Mouse (Mus musculus) cortical plate, adult 2 months (tissue): ENCODE data around the gene Nat8f6. TPM values are rescaled to one million over a fixed set of nuclear protein-coding genes. Genes with fewer than 3 reads are reported as not detected.
"Not testable (repeated sequence)": the region's sequence is repeated elsewhere in the genome, so short reads cannot be mapped to it uniquely, and the experiment has no call there.

Source experiments
- H3K27ac ChIP-seq: fragments of 200-500 bp; 2 replicates; pipeline ENCODE4 v1.5.1; 2012; ENCODE audit warnings: low read length, control low read depth, inconsistent platforms; ENCODE audit not compliant: insufficient read depth
- H3K4me1 ChIP-seq: fragments of 200-500 bp; 2 replicates; pipeline ENCODE4 v1.6.1; 2011; ENCODE audit warnings: low read length; ENCODE audit not compliant: control insufficient read depth, insufficient read depth
- H3K4me3 ChIP-seq: fragments of 200-500 bp; 2 replicates; pipeline ENCODE4 v1.5.1; 2011; ENCODE audit warnings: mild to moderate bottlenecking, low read length, control low read depth; ENCODE audit not compliant: insufficient read depth
- CTCF ChIP-seq: fragments of 200-500 bp; IDR thresholded peaks from 2 replicates; pipeline ENCODE4 v1.5.1; 2011; ENCODE audit warnings: mild to moderate bottlenecking, control low read depth, low read length; ENCODE audit not compliant: insufficient read depth; ENCODE audit errors: extremely low read depth
- POLR2A ChIP-seq: fragments of 200-500 bp; IDR thresholded peaks from 2 replicates; pipeline ENCODE4 v1.6.1; 2011; ENCODE audit warnings: mild to moderate bottlenecking, low read length, control low read depth; ENCODE audit not compliant: insufficient read depth; ENCODE audit errors: extremely low read depth
- polyA plus RNA-seq: library from polyadenylated mRNA; depleted of rRNA; stranded (reverse); fragments of >200 nt; gene quantifications from 2 replicates; pipeline ENCODE4 v1.2.3, GENCODE M21; 2012; rRNA removed

Gene Nat8f6
- 1.6 and 2.8 TPM in 2 replicates for polyA plus RNA-seq

DNA sequence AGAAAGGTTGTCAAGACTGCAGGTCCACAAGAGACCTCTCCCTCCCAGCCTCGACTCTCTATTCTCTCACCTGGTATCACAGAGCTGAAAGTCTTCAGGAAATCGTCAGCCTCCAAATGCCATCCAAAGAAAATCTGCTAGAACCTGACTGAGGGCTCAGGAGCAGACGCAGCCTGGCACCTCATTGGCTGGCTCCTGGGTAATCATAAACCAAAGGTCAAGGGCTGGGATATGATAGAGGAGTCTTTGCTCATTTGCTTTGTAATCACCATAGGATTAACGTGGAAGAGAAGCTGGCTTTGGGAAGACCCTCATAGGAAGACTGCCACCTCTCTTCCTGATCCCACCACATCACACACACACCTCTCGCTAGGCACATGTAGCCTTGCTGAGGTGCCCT lies at the start of gene Nat8f6, which contains the start of gene Nat8f5:
TSS of gene Nat8f6 (minus strand) at position 118 of the 400 bp plus-strand sequence.
TSS of gene Nat8f5 (minus strand) at position 136 of the 400 bp plus-strand sequence.
- H3K27ac ChIP-seq: no peak within 1 kb of the TSS
- H3K4me3 ChIP-seq: no peak within 1 kb of the TSS
- TF ChIP-seq CTCF (no peak), POLR2A (no peak)
- no peaks in the 10 kb centered on the region for H3K4me1 ChIP-seq

GRCm38 (mm10) chr6:85869006-85869405 lies 48.3 kb upstream of the Nat8f6 start, which contains the start of gene Nat8f2:
Nat8f2 (minus strand) TSS chr6:85869158.
- not testable (repeated sequence) for H3K4me1 ChIP-seq, H3K4me3 ChIP-seq, H3K27ac ChIP-seq

GRCm38 (mm10) chr6:85867726-85868690 lies 47.3 kb upstream of the Nat8f6 start:
- Histone ChIP-seq H3K27ac (no peak overlapping the region), H3K4me3 (no peak overlapping the region), H3K4me1 (0 out of 2 replicates have a peak, but pooled peaks cover 2% of the 10 kb centered on the region)
- TF ChIP-seq CTCF (no peak), POLR2A (no peak)

- not testable (repeated sequence) for H3K4me1 ChIP-seq, H3K4me3 ChIP-seq, H3K27ac ChIP-seq
These were observed 46.2 kb upstream of the Nat8f6 start for GRCm38 (mm10) chr6:85866995-85867394.

DNA sequence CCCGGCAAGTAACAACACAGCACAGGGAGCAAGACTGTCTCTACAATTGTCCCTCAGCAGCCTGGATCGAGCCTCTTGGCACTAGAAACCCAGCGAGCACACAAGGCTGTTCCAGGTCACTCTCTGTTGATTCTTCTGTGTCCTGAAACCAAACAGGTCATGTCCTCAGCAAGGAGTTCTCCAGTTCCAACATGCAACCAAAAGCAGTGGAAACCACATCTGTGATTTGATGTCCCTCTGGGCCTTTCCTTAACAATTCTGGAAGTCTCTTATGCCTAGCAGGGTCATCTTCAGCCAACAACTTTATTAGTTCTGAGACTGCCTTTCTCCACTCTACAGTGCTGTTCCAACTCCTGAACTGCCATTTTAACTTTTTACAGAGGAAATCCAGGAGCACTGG lies 45.4 kb upstream of the Nat8f6 start:
- not testable (repeated sequence) for H3K4me3 ChIP-seq, H3K27ac ChIP-seq, H3K4me1 ChIP-seq

DNA sequence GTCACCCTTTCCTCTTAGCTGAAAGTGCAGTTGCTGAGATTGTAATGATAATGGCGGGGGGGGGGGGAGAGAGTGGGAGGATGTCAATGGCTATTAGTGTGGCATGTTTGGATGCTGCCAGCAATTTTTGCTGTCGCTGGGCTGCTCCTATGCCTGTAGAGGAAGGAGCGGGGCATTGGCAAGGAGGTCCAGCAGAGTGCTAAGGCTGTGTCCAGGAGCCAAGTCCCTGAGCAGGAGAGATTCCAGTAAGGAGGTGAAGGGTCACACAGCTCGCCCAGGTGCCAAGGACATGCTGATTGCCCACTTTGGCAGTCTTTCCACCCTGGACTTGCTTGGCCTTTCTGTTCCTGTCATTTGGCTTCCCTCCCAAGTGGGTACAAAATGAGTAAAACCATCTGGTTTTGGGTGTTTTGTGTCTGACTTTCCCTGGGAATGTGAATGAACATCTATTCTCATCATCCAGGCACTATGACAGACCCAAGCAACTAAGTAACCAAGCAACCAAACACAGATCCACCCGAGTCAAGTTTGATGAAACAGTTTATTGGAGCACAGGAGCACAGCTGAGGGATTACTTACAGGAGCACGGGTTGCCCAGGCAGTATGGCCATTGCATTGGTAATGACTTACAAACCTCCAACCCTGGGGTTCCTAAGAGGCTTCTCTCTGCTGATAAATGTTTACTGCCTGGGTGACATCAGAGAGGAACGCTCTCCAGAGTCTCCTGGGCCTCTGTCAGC lies 44.3 kb upstream of the Nat8f6 start:
- H3K4me1 ChIP-seq, H3K4me3 ChIP-seq, H3K27ac ChIP-seq: not testable (repeated sequence)

DNA sequence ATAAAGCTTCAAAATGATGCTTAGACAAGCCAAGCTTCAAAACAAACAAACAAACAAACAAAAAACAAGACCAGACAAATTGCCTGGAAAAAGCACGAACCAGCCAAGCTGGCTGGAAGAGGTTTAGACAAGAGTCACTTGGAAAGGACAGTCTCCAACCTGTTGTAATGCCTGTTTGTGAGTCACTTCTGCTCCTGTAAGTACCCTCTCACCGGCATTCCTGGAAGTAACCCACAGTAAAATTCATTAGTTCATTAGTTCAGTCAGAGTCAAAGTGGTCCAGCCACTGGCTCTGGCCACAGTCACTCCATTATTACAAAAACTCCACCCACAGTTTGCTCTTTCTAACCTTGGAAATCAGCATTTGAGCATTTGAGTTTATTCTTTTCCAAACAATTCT lies 43.1 kb upstream of the Nat8f6 start:
- no peak overlapping the region for H3K27ac ChIP-seq
- TF ChIP-seq POLR2A (no peak), CTCF (no peak)
- 0 out of 2 replicates have a peak, but pooled peaks cover 2% of the 10 kb centered on the region for H3K4me1 ChIP-seq
- no peak overlapping the region for H3K4me3 ChIP-seq

DNA sequence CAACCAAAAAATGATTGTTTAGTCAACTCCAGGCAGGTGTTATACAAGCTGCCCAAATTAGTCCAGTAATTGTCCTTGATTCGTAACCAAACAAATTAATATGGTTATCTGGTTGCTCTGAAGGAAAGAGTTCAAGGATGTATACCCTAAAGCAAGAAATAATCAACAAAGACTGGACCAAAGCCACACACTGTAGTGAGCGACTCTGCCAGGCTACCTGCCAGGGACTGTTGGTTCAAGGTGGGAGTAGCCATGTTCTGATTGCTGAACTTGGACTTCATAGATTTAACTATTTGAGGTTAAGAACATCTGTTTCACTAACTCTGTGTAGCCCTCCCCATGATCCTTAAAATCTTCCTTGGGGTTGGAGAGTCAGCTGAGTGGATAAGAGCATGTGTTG lies 42.4 kb upstream of the Nat8f6 start:
- Histone ChIP-seq H3K4me3 (no peak overlapping the region), H3K4me1 (0 out of 2 replicates have a peak, but pooled peaks cover 2% of the 10 kb centered on the region), H3K27ac (no peak overlapping the region)
- TF ChIP-seq POLR2A (no peak), CTCF (no peak)

DNA sequence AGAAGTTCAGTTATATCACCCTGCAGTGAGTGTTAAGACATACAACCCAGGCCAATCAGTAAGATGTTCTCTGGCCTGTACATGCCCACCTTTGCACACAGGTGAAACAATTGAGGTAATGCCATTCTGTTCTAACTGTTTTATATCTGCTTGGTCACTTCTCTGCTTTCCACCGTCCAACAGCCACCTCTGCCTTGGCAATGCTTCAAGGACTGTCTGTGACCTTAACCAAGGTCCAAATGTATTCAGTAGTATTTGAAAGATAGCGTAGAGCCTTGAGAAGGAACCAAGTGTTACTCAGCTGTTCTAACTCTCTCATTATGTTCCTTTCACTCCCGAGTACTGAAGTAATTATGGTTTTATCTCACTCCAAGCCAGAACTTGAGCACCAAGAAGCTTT lies 41.8 kb upstream of the Nat8f6 start:
- Histone ChIP-seq H3K4me3 (no peak overlapping the region), H3K27ac (no peak overlapping the region; the same call in 1 of the 2 replicates), H3K4me1 (0 out of 2 replicates have a peak, but pooled peaks cover 2% of the 10 kb centered on the region)
- TF ChIP-seq CTCF (no peak), POLR2A (no peak)

GRCm38 (mm10) chr6:85861247-85861646 lies 40.5 kb upstream of the Nat8f6 start:
- Histone ChIP-seq H3K27ac (no peak overlapping the region), H3K4me1 (0 out of 2 replicates have a peak, but pooled peaks cover 3% of the 10 kb centered on the region), H3K4me3 (no peak overlapping the region)
- TF ChIP-seq CTCF: no peak
- TF ChIP-seq POLR2A: no peak
